Mouse (Mus musculus) gonadal fat pad, adult 2 months (tissue): ENCODE measurements around the gene Draxin. TPM values are rescaled to one million over a fixed set of nuclear protein-coding genes. Genes with fewer than 3 reads are reported as not detected.
"Not testable (repeated sequence)": the region's sequence is repeated elsewhere in the genome, so short reads cannot be mapped to it uniquely, and the experiment has no call there.

Experiments
- DNase-seq: peaks from one replicate; pipeline ENCODE4 v3.0.0-alpha.2; 2012; ENCODE audit warnings: low read depth
- polyA plus RNA-seq: library from polyadenylated mRNA; depleted of rRNA; stranded (reverse); fragments of >200 nt; gene quantifications from 2 replicates; pipeline ENCODE4 v1.2.3, GENCODE M21; 2012; rRNA removed

Gene Draxin
- polyA plus RNA-seq, result 0.04 and 0.09 TPM in 2 replicates

DNA sequence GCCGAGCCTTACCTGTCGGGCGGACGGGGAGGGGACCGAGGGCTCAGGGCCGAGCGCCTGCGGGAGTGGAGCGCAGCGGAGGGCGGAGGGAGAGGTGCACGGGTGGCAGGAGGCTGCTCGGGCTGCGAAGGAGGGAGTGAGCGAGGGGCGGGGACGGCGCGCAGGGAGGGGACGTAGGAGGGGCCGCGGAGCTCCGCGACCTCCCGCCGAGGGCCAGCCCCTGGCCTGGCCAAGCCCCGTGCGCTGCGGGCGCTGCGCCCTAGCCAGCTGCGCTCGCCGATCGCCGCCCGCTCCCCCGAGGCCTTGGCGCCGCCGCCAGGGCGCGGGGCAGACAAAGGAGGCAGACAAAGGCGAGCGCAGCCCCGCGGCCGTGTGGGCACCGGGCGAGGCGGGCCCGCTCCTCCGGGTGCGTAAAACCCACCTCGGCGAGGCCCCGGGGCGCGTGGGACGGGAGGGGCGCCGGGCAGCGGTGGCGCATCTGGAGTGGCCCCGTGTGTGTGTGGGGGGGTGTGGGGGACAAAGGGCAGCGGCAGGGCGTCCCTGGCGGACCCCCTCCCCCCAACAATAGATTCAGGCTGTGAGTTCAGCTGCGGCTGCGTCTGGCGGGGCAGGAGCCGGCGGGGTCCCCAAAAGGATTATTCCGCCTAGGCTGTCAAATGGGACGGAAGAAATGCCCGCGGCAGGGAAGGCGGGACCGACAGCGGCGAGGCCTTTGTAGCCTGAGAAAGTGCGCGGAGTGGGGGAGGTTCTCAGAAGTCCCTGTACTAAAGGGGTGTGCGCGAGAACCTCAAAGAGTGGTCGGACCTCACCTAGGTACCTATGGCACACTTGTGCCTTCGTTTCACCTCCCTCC is at the start of gene Draxin:
TSS of gene Draxin (minus strand) at position 138 of the 853 bp plus-strand sequence.
- no peak for DNase-seq

DNA sequence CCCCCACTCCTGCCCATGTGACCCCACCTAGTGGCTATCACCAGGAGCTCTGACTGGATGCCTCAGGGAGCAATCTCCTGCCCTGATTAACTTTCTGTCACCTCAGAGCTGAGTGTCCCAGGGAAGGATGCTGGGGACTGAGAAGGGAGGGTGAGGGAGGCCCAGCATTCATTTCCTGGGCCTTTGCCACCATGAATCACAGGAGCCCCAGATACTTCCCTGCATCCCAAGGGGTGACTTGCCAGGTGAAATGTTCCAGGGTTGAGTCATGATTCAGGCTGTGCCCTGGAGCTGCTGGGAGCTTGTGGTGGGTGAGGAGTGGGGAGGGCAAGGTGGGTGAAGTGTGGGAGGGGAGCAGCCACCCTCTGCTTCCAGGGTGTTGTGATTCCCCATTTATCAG is 47.2 kb upstream of the Draxin start:
- DNase-seq, result no peak

DNA sequence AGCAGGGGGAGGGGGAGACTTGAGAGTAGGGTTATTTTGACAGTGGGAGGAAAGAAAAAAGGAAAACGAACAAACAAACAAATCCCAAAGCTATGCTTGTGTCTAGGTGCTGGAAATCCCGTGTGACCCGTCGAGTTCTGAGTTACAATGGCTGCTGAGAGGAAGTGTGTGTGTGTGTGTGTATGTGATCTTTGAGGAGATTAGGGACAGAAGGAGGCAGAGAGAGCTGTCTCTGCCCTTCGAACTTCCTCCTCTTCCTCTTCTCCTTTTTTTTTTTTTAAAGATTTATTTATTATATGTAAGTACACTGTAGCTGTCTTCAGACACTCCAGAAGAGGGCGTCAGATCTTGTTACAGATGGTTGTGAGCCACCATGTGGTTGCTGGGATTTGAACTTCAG is 46.1 kb upstream of the Draxin start:
- DNase-seq, result not testable (repeated sequence)

DNA sequence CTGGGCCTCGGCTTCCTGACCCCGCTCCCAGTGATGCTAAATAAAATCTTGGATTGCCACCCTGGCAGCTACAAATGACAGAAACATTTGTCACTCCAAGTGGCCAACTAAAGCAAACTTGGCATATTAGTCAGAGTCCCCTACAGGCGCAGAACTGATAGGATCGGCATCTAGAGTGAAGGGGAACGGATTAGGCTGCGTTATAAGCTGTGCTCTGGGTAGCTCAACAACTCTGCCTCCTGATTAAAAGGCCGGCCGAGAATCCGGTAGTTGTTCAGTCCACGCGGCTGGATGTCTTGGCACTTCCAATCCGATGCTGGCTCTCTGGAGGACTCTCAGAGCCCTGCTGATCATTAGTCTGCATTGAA is 44.0 kb upstream of the Draxin start:
- no peak for DNase-seq

DNA sequence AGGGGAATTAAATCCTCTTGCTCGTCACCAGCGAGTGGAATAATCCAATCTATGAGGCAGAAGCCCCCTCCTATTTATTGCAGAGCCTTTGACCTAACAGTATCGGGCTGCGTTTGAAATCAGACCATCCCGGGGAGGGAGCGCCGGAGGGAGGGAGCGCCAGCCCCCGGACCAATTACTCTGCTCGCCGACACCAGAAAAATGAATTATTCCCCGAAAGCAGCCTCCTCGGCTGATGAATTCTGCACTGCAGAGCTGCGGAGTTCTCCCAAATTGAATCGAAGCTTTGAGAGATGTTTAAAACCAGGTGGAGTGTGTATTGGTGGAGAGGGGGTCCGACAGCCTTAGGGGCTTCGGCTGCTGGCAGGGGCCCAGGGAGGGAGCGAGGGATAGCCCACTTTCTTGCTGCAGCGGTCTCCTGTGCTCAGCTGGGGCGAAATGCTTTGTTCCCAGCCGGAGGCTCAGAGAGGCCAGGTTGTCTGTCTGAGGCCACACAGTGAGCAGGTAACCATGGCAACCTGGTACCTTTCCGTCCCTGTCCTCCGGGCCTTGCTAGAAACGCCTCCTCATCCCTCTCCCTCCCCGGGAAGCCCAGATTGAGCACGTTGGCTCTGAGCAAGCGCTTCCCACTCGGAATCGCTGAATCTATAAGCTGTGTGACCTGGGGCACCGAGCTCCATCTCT is 43.5 kb upstream of the Draxin start:
- no peak for DNase-seq

DNA sequence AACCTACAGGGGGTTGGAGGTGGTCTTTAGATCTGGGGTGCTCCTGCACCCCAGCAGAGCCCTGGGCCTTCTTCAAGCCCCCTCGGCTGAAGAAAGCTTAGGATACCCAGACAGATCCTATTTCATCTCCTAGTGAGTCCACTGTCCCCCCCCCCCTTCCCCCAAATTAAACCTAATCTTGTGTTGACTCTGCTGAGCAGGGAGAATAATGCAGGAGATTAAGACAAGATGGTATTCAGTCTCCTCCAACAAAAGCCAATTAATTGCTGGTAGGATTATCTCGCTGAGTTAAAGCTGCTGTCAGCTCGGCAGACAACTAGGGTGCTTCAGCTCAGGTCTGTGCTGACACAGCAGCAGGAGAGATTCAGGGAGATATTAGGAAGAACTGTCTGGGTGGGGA is 40.8 kb upstream of the Draxin start:
- DNase-seq, result no peak

DNA sequence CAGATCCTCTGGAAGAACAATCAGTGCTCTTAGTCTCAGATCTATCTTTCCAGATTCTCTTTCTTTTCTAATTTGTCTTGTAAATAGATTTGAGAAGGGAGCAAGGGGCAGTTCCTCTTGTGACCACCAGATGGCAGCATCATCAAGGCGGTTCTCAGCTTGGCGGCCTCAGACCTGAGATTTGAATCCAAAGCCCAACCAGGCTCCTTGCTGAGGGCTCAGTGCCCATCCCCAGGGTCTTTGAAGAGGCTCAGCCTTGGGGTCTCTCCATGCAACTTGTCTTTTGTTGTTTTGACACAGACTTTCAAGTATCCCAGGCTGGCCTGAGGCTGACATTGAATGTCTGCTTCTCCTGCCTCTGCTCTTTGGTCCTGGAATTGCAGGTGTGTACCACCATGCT is 40.3 kb upstream of the Draxin start:
- no peak for DNase-seq

DNA sequence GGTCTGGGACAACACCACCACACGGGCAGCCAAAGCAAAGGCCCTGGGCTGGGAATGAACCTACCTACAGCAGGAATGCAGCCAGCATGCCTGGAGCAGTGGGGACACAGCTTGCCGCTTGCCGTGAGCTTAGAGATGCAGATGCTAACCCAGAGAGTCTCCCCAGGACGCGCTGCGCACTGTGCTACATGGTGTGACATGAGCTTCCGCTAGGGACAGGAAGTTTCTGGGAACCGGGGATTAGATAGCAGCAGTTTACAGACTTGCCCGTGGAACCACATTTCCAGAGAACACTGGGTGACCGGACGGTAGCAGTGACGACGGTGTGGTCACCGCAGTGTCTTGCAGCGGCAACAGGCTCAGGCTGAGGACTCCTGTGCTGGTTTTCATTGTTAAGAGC is 39.1 kb upstream of the Draxin start:
- no peak for DNase-seq

DNA sequence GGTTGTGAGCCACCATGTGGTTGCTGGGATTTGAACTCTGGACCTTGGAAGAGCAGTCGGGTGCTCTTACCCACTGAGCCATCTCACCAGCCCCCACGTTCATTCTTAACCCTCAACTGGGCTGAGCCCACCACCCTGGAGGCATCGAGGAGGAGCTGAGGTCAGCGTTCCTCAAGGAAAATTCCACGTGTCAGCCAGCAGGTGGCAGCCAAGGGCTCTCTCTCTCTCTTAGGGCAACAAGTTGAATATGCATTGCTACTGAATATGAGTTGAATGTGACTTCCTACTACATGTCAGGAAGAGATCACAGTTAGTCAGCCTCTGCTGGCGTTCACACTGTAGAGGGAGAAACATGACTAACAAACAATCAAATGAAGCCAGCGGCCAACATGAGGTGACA is 37.8 kb upstream of the Draxin start:
- no peak for DNase-seq

DNA sequence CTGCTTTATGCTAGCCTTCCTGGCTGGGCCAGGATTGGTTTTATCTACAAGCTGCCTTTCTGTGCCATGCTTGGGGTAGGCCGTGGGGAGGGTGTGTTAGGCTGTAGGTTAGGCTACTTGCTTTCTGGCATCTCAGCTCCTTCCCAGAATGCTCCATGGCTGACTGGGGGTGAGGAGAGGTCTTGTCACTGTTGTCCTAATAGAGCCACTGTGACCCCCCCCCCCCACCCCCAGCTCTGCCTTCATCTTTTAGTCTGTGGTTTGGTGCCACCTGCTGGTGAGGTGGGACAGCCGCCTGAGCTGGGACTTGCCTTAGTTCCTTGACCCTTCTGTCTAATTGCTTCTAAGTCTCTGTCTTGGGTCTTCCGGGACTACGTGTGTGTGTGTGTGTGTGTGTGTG is 36.5 kb upstream of the Draxin start:
- DNase-seq, result no peak

DNA sequence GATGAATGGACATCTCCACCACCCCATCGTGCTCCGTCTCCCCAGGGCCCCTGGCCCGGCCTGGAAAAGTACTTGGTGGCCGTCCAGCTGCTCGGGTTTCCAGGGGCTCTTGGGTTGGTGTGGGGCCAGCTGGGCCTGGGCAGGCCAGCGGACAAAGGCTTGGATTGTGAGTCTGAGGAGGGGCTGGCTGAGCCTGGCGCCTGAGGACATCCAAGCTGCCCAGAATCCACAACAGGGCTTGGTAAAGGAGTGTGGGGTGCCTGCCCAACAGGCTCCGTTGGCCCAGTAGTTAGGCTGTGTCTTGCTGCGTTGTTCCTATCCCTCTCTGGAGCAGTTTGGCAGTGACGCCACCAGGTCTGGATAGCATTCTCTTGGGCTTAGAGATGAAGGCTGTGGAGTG is 35.9 kb upstream of the Draxin start:
- no peak for DNase-seq

DNA sequence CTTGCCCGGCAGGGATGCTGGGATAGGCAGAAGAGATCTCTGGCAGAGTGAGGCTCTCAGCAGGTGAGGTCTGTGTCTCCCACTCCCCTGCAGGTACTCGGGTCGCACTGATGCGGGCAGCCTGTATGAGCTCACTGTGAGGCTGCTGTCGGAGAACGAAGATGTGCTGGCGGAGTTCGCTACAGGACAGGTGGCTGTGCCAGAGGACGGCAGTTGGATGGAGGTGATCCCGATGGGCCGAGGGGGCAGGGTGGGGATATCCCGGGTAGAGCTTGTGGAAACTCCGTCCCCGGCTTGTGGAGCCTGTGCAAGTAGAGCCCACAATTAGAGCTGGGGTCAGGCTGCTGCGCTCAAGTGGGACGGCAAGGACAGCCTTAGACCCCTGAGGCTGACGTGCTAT is 35.1 kb upstream of the Draxin start:
- no peak for DNase-seq

DNA sequence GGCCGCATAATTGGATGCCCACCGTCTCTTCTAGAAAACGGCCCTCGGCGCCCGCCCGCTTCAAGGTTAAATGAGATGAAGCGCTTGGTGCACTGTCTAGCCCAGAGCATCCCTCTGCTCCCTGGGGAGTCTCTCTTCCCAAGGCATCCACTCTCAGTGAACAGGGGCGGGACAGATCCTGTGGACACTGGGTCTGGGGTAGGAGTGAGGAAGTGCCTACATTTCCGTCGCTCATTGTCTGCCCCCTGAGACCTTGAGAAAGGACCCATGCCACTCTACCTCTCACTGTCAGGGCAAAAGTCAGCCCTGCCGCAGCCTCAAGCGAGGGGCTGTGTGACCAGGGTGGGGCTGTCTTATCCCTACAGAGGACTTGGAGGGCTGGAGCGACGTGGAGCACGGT is 34.0 kb upstream of the Draxin start:
- no peak for DNase-seq

DNA sequence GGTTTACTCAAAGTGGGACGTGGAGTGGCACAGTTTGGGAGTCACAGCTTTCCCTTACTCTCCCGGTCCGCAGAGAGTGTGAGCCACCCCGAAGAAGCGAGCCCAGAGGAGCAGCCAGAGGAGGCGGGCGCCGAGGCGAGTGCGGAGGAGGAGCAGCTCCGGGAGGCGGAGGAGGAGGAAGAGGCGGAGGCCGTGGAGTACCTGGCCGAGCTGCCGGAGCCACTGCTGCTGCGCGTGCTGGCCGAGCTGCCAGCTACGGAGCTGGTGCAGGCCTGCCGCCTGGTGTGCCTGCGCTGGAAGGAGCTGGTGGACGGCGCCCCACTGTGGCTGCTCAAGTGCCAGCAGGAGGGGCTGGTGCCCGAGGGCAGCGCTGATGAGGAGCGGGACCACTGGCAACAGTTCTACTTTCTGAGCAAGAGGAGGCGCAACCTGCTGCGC is 33.5 kb upstream of the Draxin start:
- no peak for DNase-seq

DNA sequence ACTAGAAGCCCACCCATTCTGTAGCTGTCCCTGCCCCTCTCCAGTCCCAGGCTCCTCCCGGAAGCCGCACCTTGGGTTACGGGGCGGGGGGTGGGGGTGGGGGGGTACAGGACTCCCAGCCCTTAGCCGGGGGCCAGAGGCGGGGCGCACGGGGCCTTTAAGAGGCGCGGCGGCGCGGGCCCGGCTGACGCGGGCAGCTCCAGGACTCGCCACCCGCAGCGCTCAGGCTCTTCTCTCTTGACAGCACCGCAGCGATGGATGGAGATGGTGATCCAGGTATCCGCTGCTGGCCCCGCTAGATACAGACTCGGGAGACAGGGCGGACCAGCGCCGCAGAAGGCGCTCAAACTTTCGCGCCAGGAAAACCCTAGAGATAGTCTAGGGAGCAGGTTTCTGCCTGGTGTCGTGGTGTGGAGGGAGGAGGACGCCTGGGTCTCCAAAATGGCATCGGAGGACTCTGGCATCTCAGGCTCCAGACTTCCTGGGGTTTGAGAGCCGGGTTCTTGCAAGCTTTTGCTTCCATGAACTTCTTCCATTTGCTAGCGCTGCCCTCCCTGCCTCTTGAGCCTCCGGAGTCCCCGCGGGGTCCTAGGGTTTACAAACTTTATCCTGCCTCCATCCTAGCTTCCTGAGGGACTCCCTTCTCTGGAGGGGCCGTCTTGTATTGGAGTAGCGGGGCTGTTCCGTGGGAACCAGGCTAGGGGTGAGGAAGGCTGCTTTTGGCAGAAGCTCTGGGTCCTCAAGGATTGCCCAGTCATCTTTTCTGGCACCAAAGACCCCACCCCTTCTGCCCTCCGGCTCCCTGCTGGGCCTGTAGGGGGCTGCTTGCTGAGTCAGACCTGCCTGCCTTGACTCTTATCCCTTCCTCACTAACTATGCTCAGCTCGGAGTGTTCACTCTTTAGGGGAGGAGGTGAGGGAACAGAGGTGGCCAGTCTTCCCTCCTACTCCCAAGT is 30.2 kb upstream of the Draxin start, which contains the start of the genes Fbxo44 and Fbxo2:
TSS of gene Fbxo44 (minus strand) at position 47 of the 955 bp plus-strand sequence.
TSS of gene Fbxo2 (plus strand) at position 186 of the 955 bp plus-strand sequence.
- no peak for DNase-seq

DNA sequence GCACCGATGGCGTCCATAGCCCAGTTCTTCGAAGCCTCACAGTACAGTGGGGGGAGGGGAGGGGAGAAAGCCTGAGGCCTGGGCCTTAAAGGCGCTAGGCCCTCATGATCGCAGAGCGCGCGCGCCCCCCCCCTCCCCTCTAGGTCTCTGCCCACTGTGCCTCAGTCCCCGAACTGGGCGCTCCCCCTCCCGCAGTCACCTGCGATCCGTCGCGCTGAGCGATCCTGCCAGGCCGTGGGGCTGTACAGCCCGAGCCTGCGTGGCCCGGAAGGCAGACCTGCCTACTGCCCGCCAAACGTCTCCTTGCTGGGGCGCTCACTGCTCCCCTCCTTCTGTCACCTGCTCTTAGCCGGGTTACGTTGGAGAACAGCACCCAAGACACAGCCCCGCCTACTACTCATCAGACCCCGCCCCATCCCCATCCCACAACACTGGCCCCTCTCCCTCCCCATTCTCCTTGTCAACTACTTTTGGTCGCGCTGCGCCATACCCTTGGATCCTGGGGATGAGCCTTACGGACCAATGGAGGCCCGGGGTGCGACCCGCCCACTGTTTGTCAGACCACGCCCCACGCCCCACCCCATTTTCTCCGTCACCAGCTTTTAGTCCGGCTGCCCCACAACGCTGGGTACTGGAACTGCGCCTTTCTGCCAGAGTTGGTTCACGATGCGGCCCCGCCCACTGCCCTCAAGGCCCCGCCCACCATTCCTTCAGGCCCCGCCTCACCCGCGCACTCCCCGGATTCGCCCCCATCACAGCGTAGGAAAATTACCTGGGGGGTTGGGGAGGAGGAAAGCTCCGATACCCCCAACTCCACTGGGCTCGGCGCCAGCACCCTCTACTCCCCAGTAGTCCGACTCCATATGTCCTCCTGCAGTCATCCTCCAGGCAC is 29.3 kb upstream of the Draxin start:
- peak; percentile 26 for DNase-seq

DNA sequence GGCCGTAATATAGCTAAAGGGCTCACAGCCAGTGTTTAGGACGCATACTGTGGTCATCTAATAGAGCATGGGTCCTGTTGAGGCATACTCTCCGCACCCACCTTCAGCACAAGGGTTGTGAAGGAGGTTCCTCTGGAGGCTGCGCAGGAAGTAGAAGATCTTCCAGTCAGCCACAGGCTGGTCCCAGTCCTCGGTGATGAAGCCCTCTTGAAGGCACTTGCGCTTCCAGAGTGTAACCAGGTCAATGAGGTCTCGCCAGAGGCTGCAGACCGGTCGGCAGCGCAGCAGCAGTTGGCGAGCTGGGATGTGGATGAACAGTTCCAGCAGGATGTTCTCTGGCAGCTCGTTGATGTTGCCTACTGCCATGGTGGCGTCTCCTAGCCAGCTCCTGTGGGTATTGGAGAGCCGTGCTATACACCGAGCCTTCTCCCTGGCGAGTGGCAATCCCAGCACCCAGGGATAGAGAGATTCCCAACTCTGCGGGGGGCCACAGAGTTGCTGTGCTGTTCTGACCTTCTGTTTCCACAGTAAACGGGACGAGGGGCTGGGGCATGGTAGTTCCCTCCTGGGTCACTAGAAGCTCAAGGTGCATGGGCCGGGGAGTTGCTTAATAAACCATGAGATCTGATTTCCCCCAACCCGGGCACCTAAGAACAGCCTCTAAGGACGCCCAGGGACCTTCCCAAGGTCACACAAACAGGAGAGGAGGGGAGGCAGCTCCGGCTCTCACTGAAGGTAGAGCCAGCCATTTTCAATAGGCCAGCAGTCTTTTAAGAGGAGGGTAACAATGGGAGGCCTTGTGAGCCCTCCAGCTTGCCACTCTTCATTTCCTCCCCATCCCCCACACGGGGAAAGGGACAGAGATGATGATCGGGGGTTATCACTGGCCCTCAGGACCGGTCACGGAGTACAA is 28.2 kb upstream of the Draxin start:
- no peak for DNase-seq

DNA sequence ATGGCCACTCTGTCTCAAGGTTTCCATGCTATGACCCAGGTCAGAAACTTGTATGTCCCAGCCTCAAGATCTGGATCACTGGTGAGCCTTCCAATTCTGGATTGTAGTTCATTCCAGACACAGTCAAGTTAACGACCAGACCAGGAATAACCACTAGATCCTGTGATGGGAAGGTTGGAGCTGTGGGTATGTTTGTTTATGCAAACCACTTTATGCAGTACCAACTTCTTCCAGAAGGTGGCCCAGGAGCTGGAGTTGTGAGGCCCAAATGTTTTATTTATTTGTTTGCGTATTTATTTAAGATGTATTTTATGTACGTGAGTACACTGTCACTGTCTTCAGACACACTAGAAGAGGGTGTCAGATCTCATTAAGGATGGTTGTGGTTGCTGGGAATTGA is 24.5 kb upstream of the Draxin start:
- no peak for DNase-seq

DNA sequence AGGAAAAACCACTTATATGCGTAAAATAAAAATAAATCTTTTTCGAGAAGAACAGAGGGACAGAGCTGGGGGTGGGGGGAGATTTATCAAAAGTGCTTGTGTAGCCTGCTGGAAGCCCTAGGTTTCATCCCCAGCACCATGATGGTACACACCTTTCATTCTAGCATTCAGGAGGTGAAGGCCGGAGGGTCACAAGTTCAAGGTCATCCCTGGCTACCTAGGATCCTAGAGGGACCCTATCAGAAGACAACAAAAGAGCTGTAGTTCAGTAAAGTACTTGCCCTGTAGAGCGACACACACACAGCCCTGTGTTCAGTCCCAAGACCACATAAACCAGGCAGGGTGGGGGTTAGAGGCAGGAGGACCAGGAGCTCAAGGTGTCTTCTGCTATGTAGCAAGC is 23.5 kb upstream of the Draxin start:
- DNase-seq, result no peak

DNA sequence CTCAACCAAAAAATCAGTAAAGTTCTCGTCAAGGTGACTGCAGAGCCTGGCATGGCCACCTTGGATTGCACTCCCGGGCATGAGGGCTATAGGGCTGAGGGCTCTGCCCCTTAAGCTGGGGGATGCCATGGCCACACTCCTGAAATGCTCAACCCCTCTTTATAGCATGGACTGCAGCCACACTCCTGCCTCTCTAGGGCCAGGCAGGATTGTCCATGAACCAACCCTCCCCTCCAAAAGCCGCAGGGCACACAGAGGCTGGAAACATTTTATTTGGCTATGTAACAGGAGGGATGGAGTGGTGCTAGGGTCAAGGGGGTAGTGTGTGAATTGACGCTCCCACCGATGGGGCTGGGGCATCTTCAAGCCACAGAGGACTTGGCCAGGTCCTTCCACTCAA is 22.0 kb upstream of the Draxin start:
- no peak for DNase-seq
